Mouse (Mus musculus): ENCODE measurements around the gene Hip1r. TPM values are rescaled to one million over a fixed set of nuclear protein-coding genes. Genes with fewer than 3 reads are reported as not detected.

Hip1r gene
- polyA plus RNA-seq, 1 experiment from 2014 or later, result 13.5 TPM

DNA sequence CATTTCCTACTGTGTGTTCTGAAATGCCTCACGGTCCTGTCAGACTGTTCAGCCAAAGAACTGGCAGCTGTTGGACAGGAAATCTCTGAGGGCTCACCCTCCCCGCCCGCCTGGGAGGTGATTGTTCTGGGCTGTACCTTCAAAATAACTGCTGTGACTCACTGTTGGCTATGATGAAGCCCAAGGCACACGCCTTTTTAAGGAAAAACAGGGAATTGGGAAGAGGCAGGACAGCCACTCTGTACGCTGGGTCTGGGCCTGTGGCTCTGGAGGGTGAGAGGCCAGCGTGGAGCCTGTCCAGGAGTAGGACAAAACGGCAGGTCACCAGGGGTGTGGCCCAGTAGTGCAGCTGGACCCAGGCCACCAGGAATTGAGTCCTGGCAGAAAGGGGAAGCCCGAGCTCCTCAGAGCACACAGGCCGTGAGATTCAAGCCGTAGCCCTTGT, 18.8 kb downstream of the Hip1r start:
- H3K27me3 ChIP-seq (ENCODE audit: insufficient read depth, low read length), result no peaks in the 10 kb centered on the region
- H3K9me3 ChIP-seq (ENCODE audit: low read length), result no peaks in the 10 kb centered on the region
- H3K9ac ChIP-seq (replicated peaks), result no peak overlapping the region
- no peak for DNase-seq
- TF ChIP-seq CTCF (IDR thresholded peaks at IDR 0.05; ENCODE audit: low read depth) (no peak), EP300 (IDR thresholded peaks at IDR 0.05; ENCODE audit: low read depth) (no peak)
- no peak overlapping the region for H3K4me2 ChIP-seq (ENCODE audit: low read depth, low read length)
- no peak overlapping the region for H3K4me3 ChIP-seq (ENCODE audit: low read depth, low read length)
- H3K27ac ChIP-seq (ENCODE audit: low read depth), result no peak overlapping the region
- 63% methylated on average over 10 of the region's 10 CpGs for WGBS (ENCODE audit: insufficient replicate concordance)
- peaks cover 37% of the 10 kb centered on the region for H3K36me3 ChIP-seq (replicated peaks; ENCODE audit: insufficient read depth, low read length)
- H3K4me1 ChIP-seq (ENCODE audit: insufficient read depth), result peaks cover 4% of the 10 kb centered on the region; the same call in 1 of the 2 replicates
- ATAC-seq, result 0 out of 2 replicates have a peak, but pooled peaks have one; percentile 22

DNA sequence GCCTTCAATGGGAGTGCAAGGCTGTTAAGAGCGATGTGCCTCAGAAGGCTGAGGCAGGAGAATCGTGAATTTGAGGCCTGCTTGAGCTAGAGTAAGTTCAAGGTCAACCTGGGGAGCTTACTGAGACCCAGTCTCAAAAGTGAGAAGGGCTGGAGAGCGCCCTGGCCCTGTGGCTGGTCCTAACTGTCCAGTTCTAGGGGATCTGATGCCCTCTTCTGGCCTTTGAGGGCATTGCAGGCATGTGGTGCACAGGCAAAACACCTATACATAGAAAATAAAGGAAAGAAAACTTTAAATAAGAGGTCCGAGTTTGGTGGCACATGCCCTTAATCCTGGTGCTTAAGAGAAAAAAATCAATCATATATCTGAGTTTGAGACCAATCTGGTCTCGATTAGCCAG, 19.4 kb downstream of the Hip1r start:
- Histone ChIP-seq H3K36me3 (replicated peaks; ENCODE audit: insufficient read depth, low read length) (peaks cover 42% of the 10 kb centered on the region), H3K27ac (ENCODE audit: low read depth) (no peak overlapping the region), H3K9ac (replicated peaks) (no peak overlapping the region), H3K9me3 (ENCODE audit: low read length) (no peaks in the 10 kb centered on the region), H3K4me3 (ENCODE audit: low read depth, low read length) (no peak overlapping the region), H3K4me1 (ENCODE audit: insufficient read depth) (0 out of 2 replicates have a peak, but pooled peaks cover 4% of the 10 kb centered on the region), H3K4me2 (ENCODE audit: low read depth, low read length) (no peak overlapping the region), H3K27me3 (ENCODE audit: insufficient read depth, low read length) (no peaks in the 10 kb centered on the region)
- TF ChIP-seq EP300 (IDR thresholded peaks at IDR 0.05; ENCODE audit: low read depth), result no peak
- TF ChIP-seq CTCF (IDR thresholded peaks at IDR 0.05; ENCODE audit: low read depth), result peak; percentile 93
- WGBS (ENCODE audit: insufficient replicate concordance), result 37% methylated on average over 5 of the region's 5 CpGs
- DNase-seq, result peak; percentile 87
- peak; percentile 41 for ATAC-seq

DNA sequence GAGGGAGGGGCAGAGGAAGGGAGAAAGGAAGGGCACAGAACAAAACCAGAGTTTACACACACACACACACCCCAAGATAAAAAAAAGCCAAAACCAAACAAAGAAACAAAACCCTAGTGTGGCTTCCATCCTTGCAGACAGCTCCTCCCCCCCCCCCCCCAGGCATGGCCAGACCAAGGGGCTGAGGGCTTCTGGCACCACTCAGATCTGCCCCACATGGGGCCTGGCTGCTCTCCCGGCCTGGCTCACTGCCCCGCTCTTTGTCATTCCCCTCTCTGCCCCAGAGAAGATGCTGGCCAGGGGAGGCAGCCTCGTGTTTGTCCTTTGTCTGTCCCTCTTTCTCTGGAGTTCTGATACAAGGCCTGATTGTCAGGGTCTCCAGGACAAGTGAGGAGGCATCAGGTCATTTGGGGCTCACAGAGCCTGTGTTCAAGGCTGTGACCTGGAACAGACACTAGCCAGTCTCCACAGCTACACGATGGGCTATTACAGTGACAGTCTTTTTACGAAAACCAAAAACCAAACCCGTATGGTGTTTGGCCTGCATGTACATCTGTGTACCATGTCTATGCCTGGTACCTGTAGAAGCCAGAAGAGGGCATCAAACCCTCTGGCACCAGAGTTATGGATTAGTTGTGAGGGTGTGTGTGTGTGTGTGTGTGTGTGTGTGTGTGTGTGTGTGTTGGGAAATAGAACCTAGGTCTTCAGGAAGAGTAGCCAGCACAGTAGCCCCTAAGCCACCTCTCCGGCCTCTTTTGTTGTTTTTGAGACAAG, 20.0 kb downstream of the Hip1r start:
- H3K9ac ChIP-seq (replicated peaks), result no peak overlapping the region
- H3K27ac ChIP-seq (ENCODE audit: low read depth), result no peak overlapping the region
- 0 out of 2 replicates have a peak, but pooled peaks cover 4% of the 10 kb centered on the region for H3K4me1 ChIP-seq (ENCODE audit: insufficient read depth)
- ATAC-seq, result no peak
- no peaks in the 10 kb centered on the region for H3K9me3 ChIP-seq (ENCODE audit: low read length)
- H3K4me2 ChIP-seq (ENCODE audit: low read depth, low read length), result no peak overlapping the region
- no peaks in the 10 kb centered on the region for H3K27me3 ChIP-seq (ENCODE audit: insufficient read depth, low read length)
- no peak for TF ChIP-seq EP300 (IDR thresholded peaks at IDR 0.05; ENCODE audit: low read depth)
- TF ChIP-seq CTCF (IDR thresholded peaks at IDR 0.05; ENCODE audit: low read depth), result no peak
- no peak for DNase-seq
- H3K4me3 ChIP-seq (ENCODE audit: low read depth, low read length), result no peak overlapping the region
- peaks cover 43% of the 10 kb centered on the region for H3K36me3 ChIP-seq (replicated peaks; ENCODE audit: insufficient read depth, low read length)
- WGBS (ENCODE audit: insufficient replicate concordance), result 79% methylated on average over 7 of the region's 7 CpGs

DNA sequence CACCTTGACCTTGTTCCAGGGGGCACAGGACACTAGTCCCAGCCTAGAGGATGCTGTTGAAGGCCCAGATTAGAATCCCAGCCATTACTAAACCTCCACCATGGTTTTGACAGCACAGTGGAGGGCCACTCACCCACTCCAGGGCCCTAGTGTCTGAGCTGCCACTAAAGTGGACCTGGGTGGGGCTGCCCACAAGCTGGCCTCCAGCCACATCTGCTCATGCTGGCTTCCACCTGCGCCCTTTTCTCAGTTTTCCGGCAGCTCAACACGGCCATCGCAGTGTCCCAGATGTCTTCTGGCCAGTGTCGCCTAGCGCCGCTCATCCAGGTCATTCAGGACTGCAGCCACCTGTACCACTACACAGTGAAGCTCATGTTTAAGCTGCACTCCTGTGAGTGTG, 21.0 kb downstream of the Hip1r start:
- 0 out of 2 replicates have a peak, but pooled peaks cover 4% of the 10 kb centered on the region for H3K4me1 ChIP-seq (ENCODE audit: insufficient read depth)
- H3K9me3 ChIP-seq (ENCODE audit: low read length), result no peaks in the 10 kb centered on the region
- no peak overlapping the region for H3K9ac ChIP-seq (replicated peaks)
- DNase-seq (no peak), ATAC-seq (no peak)
- no peaks in the 10 kb centered on the region for H3K27me3 ChIP-seq (ENCODE audit: insufficient read depth, low read length)
- no peak overlapping the region for H3K27ac ChIP-seq (ENCODE audit: low read depth)
- no peak for TF ChIP-seq EP300 (IDR thresholded peaks at IDR 0.05; ENCODE audit: low read depth)
- TF ChIP-seq CTCF (IDR thresholded peaks at IDR 0.05; ENCODE audit: low read depth), result no peak
- H3K36me3 ChIP-seq (replicated peaks; ENCODE audit: insufficient read depth, low read length), result peaks cover 45% of the 10 kb centered on the region
- H3K4me3 ChIP-seq (ENCODE audit: low read depth, low read length), result no peak overlapping the region
- WGBS (ENCODE audit: insufficient replicate concordance), result 89% methylated on average over 7 of the region's 7 CpGs
- H3K4me2 ChIP-seq (ENCODE audit: low read depth, low read length), result no peak overlapping the region

DNA sequence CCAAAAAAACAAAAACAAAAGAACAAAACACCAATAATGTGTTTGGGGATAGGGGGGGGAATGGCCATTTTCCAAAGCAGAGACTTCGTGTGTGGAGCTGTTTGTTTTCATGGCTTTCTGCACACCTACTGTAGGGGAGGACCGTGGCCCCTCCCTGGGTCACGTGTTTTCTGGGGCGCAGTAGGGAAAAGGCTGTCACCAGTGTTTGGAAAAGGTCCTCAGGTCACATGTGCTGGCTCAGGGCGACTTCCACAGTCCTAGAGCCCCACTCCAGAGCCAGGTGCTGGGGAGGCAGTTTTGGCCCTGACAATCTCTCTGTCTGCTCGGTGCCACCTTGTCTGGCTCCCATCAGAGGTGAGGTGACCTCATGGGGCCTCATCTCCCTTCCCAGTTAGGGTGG, 22.0 kb downstream of the Hip1r start:
- no peak overlapping the region for H3K4me3 ChIP-seq (ENCODE audit: low read depth, low read length)
- WGBS (ENCODE audit: insufficient replicate concordance), result 52% methylated on average over 6 of the region's 6 CpGs
- H3K36me3 ChIP-seq (replicated peaks; ENCODE audit: insufficient read depth, low read length), result peaks cover 41% of the 10 kb centered on the region
- ATAC-seq (peak; percentile 54; the same call in 1 of the 2 replicates), DNase-seq (no peak)
- 0 out of 2 replicates have a peak, but pooled peaks cover 4% of the 10 kb centered on the region for H3K4me1 ChIP-seq (ENCODE audit: insufficient read depth)
- H3K27ac ChIP-seq (ENCODE audit: low read depth), result no peak overlapping the region
- no peaks in the 10 kb centered on the region for H3K9me3 ChIP-seq (ENCODE audit: low read length)
- no peaks in the 10 kb centered on the region for H3K27me3 ChIP-seq (ENCODE audit: insufficient read depth, low read length)
- TF ChIP-seq CTCF (IDR thresholded peaks at IDR 0.05; ENCODE audit: low read depth) (no peak), EP300 (IDR thresholded peaks at IDR 0.05; ENCODE audit: low read depth) (no peak)
- no peak overlapping the region for H3K9ac ChIP-seq (replicated peaks)
- H3K4me2 ChIP-seq (ENCODE audit: low read depth, low read length), result no peak overlapping the region

DNA sequence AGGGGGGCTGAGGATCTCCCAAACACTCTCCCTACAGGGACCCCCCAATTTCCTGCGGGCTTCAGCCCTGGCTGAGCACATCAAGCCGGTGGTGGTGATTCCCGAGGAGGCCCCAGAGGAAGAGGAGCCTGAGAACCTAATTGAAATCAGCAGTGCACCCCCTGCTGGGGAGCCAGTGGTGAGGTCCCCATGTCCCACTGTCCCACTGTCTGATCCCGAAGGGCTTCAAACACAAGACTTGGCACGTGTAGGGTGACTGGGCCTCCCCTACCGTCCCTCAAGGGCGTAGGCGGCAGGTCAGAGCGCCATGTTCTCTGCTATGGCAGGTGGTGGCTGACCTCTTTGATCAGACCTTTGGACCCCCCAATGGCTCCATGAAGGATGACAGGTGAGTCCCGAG, 22.8 kb downstream of the Hip1r start:
- ATAC-seq (no peak), DNase-seq (no peak)
- no peak overlapping the region for H3K27ac ChIP-seq (ENCODE audit: low read depth)
- TF ChIP-seq EP300 (IDR thresholded peaks at IDR 0.05; ENCODE audit: low read depth), result no peak
- TF ChIP-seq CTCF (IDR thresholded peaks at IDR 0.05; ENCODE audit: low read depth), result peak; percentile 27
- H3K36me3 ChIP-seq (replicated peaks; ENCODE audit: insufficient read depth, low read length), result peaks cover 39% of the 10 kb centered on the region
- H3K27me3 ChIP-seq (ENCODE audit: insufficient read depth, low read length), result no peaks in the 10 kb centered on the region
- H3K4me3 ChIP-seq (ENCODE audit: low read depth, low read length), result no peak overlapping the region
- no peak overlapping the region for H3K4me2 ChIP-seq (ENCODE audit: low read depth, low read length)
- H3K9ac ChIP-seq (replicated peaks), result no peak overlapping the region
- H3K9me3 ChIP-seq (ENCODE audit: low read length), result no peaks in the 10 kb centered on the region
- WGBS (ENCODE audit: insufficient replicate concordance), result 76% methylated on average over 9 of the region's 10 CpGs
- H3K4me1 ChIP-seq (ENCODE audit: insufficient read depth), result 0 out of 2 replicates have a peak, but pooled peaks cover 7% of the 10 kb centered on the region

Data from liver, postnatal 0 days (tissue).